Mouse (Mus musculus) telencephalon, adult 2 months (tissue): ENCODE results near the gene Rad54l2.
A peak's percentile ranks its signal among the peaks of the same experiment; 100 is the strongest.

Experiments
- DNase-seq: peaks from one replicate; pipeline ENCODE4 v3.0.0-alpha.2; 2011; ENCODE audit warnings: low read depth, low spot score

The Rad54l2 gene

GRCm38 (mm10) chr9:106676571-106676970, 112.4 kb downstream of the Rad54l2 start:
- no peak for DNase-seq

GRCm38 (mm10) chr9:106675965-106676364, 113.0 kb downstream of the Rad54l2 start:
- peak; percentile 64 for DNase-seq

GRCm38 (mm10) chr9:106675480-106675879, 113.5 kb downstream of the Rad54l2 start:
- DNase-seq, result peak; percentile 70

GRCm38 (mm10) chr9:106673860-106674259, 115.1 kb downstream of the Rad54l2 start:
- DNase-seq, result no peak

- DNase-seq, result no peak
These were observed 124.1 kb downstream of the Rad54l2 start for GRCm38 (mm10) chr9:106664856-106665255.

GRCm38 (mm10) chr9:106664433-106664832, 124.6 kb downstream of the Rad54l2 start:
- peak; percentile 93 for DNase-seq

GRCm38 (mm10) chr9:106663200-106663599, 125.8 kb downstream of the Rad54l2 start:
- no peak for DNase-seq

GRCm38 (mm10) chr9:106659935-106660334, 129.1 kb downstream of the Rad54l2 start:
- no peak for DNase-seq

GRCm38 (mm10) chr9:106659441-106659840, 129.6 kb downstream of the Rad54l2 start:
- DNase-seq, result no peak

- DNase-seq, result no peak
These were observed 131.4 kb downstream of the Rad54l2 start for GRCm38 (mm10) chr9:106657592-106657991.

GRCm38 (mm10) chr9:106656820-106657219, 132.2 kb downstream of the Rad54l2 start:
- DNase-seq, result no peak

GRCm38 (mm10) chr9:106655884-106656720, 132.9 kb downstream of the Rad54l2 start, which contains the start of gene Grm2:
Grm2 (minus strand) TSS chr9:106656082.
- DNase-seq, result no peak

GRCm38 (mm10) chr9:106652720-106653119, 136.3 kb downstream of the Rad54l2 start:
- no peak for DNase-seq

GRCm38 (mm10) chr9:106647226-106647625, 141.8 kb downstream of the Rad54l2 start:
- no peak for DNase-seq

- no peak for DNase-seq
These were observed 143.2 kb downstream of the Rad54l2 start for GRCm38 (mm10) chr9:106645684-106646271.

GRCm38 (mm10) chr9:106643787-106644186, 145.2 kb downstream of the Rad54l2 start:
- no peak for DNase-seq

- DNase-seq, result no peak
These were observed 145.9 kb downstream of the Rad54l2 start for GRCm38 (mm10) chr9:106643128-106643527.

GRCm38 (mm10) chr9:106641346-106641745, 147.6 kb downstream of the Rad54l2 start:
- DNase-seq, result no peak

GRCm38 (mm10) chr9:106638154-106638553, 150.8 kb downstream of the Rad54l2 start:
- DNase-seq, result no peak
